Mouse (Mus musculus): ENCODE data around the gene Zfp865.

DNA sequence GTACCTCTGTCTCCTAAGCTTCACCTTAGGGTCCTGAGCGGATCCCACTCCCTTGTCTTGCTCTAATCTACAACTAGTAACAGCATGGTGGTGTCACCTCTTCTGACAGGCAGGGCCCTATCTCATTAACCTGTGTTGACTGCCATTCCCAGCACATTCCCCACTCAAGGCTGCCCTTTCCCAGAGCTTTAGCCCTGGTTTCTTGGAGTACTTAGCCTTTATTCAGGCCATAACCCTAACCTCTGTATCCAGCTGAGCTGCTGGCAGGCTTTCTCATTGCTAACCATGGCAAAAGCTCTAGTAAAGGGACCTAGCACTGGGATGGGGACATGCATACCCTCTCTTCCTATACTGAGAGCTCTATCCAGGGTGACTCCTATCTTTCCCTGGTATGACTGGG is 38.5 kb downstream of the Zfp865 start:
- TF ChIP-seq POLR2A (IDR thresholded peaks at IDR 0.05; ENCODE audit: borderline replicate concordance, insufficient read depth, low read length): no peak
- TF ChIP-seq CTCF (IDR thresholded peaks at IDR 0.05; ENCODE audit: borderline replicate concordance, insufficient read depth, low read depth, low read length): no peak
